Mouse (Mus musculus): ENCODE data around the gene Kat6b. TPM values are rescaled to one million over a fixed set of nuclear protein-coding genes. Genes with fewer than 3 reads are reported as not detected.

The Kat6b gene
- polyA plus RNA-seq, 1 experiment: 45.9 TPM

GRCm38 (mm10) chr14:21686376-21687279 is 205.4 kb downstream of the Kat6b start:
- DNase-seq (ENCODE audit: extremely low spot score in 1 of 2, low spot score in 1 of 2): no peak

DNA sequence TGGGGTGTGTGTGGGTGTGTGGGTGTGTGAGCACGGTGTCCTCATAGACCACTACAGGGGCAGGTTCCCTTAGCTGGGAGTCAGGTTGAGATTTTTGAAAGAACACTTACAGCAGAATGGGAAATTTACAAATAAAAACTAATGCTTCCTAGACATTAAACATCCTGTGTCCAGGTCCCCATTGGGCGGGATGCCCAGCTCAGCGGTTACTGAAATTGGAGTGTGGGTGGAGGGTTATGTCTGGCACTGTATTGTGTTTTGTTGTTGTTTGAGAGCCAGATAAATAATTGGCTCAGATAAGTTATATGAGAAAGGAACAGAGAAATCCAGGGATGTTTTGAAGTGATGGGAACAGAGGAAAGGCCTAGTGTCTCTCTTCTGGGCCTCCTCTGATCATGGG is 209.8 kb downstream of the Kat6b start:
- no peak for DNase-seq (ENCODE audit: extremely low spot score in 1 of 2, low spot score in 1 of 2)

DNA sequence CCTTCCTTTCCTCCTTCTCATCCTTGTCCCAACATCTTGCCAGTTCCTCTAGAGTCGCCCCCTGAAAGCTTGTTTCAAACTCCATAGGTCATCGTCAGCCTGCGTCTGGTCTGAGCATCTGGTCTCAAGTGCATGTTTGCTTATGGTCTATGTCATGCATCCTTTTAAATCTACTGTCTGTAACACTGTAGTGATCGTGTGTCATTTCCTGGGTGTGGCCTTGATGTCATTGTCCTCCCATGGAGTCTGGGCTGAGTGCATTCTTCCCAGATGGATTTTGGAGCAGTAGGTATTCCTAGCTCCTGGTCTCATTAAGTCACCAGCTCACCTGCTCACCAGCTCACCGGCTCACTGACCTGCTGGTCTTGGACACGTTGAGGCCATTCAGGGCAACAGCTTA is 213.8 kb downstream of the Kat6b start:
- no peak for DNase-seq (ENCODE audit: extremely low spot score in 1 of 2, low spot score in 1 of 2)

- no peak for DNase-seq (ENCODE audit: extremely low spot score in 1 of 2, low spot score in 1 of 2)
These were observed 215.1 kb downstream of the Kat6b start for GRCm38 (mm10) chr14:21696186-21696830.

DNA sequence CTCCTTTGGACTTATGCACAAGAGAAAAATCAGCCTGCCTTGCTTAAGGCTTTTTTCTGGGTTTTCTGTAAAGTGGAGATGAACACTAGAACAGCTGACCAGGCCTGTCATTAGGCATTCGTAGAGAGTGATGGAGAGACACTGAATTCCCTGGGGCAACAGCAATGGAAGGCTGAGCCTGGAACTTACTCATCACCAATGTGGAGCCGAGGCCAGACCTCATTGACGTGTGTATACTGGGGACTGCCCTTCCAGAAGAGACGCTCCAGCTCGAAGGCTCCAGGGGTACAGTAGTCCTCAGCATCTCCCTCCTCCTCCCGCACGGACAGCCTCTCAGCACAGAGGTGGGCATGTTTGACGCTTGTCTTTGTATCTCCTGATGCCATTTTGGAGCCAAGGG is 221.5 kb downstream of the Kat6b start:
- DNase-seq (ENCODE audit: extremely low spot score in 1 of 2, low spot score in 1 of 2): no peak

GRCm38 (mm10) chr14:21703255-21703654 is 222.0 kb downstream of the Kat6b start:
- DNase-seq (ENCODE audit: extremely low spot score in 1 of 2, low spot score in 1 of 2): no peak

DNA sequence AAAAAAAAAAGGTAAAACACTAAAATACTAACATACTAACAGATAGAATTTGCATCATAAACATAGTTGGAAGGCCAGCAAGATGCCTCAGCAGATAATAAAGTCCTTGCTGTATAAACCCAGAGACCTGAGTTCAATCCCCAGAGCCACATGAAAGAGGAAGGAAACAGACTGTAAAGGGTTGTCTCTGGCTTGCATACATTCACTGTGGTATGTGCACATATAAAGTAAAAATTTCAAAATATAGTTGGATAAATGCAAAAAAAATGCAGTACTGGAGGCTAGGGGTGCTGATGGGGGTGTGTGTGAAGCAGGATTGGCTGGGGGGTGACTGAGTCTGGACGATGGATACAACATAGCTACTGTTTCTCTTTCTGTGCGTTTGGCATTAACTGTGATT is 224.2 kb downstream of the Kat6b start:
- DNase-seq (ENCODE audit: extremely low spot score in 1 of 2, low spot score in 1 of 2): no peak

- DNase-seq (ENCODE audit: extremely low spot score in 1 of 2, low spot score in 1 of 2): peak; percentile 38 to 51
These were observed 225.7 kb downstream of the Kat6b start for GRCm38 (mm10) chr14:21706759-21707571.

GRCm38 (mm10) chr14:21709545-21709944 is 228.3 kb downstream of the Kat6b start:
- DNase-seq (ENCODE audit: extremely low spot score in 1 of 2, low spot score in 1 of 2): no peak

- no peak for DNase-seq (ENCODE audit: extremely low spot score in 1 of 2, low spot score in 1 of 2)
These were observed 230.0 kb downstream of the Kat6b start for GRCm38 (mm10) chr14:21711231-21711630.

GRCm38 (mm10) chr14:21714486-21714885 is 233.3 kb downstream of the Kat6b start, which contains the start of gene Dupd1:
Dupd1 (minus strand) TSS chr14:21714576.
- no peak for DNase-seq (ENCODE audit: extremely low spot score in 1 of 2, low spot score in 1 of 2)

GRCm38 (mm10) chr14:21719646-21720383 is 238.6 kb downstream of the Kat6b start:
- no peak for DNase-seq (ENCODE audit: extremely low spot score in 1 of 2, low spot score in 1 of 2)

- DNase-seq (ENCODE audit: extremely low spot score in 1 of 2, low spot score in 1 of 2): no peak
These were observed 239.4 kb downstream of the Kat6b start for GRCm38 (mm10) chr14:21720430-21721205.

Other genes starting within 250 kb of the Kat6b start
- 0.27 and 0.38 TPM in 2 replicates for gene Dupd1, start 233.1 kb downstream of the Kat6b start, polyA plus RNA-seq (2012; rRNA removed)